Mouse (Mus musculus) retina, postnatal 1 day (tissue): ENCODE results near the gene Bahcc1.
A peak's percentile ranks its signal among the peaks of the same experiment; 100 is the strongest.

Source experiments
- DNase-seq: peaks from one replicate; pipeline ENCODE4 v3.0.0-alpha.2; 2012

The Bahcc1 gene

GRCm38 (mm10) chr11:120206669-120207090 lies 26.1 kb upstream of the Bahcc1 start:
- DNase-seq: no peak

- DNase-seq: no peak
Measured at GRCm38 (mm10) chr11:120208848-120209247, 23.9 kb upstream of the Bahcc1 start.

GRCm38 (mm10) chr11:120209462-120209861 lies 23.3 kb upstream of the Bahcc1 start:
- DNase-seq: no peak

GRCm38 (mm10) chr11:120215726-120216241 lies 17.0 kb upstream of the Bahcc1 start:
- DNase-seq: peak; percentile 53

DNA sequence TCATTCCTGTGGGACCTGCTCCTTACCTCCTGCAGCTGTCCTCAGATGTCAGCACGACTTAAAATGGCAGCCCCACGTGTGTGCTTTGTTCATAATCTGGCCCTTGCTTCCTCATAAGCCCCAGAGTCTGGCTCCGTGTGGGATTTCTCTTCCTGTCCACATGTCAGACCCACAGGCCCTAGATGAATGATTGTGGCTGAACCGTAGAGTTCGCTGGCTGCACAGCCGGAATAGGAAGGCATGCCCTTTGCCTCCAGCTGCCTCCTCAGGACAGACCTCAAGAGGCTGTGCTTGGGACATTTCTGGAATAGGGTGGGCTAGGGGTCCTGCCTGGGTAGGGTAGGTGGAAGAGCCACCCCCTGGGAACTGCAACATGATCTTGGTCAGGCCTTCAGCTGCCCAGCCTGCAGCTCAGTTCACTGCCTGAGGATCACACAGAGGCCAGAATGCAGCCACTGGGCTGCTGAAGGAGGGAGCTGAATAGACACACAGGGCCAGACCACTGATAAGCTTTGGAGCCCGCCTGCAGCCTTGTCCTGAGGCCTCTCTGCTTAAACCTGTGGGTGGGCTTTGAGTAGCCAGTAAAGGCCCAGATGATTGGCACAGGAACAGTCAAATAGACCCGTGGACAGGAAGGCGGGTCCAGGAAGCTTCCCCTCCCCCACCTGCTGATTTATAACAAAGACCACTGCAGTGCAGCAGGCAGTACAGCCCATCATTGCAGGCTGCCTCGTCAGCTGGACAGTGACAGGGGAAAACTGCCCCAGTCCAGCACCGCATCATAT lies 16.0 kb upstream of the Bahcc1 start:
- peak; percentile 96 for DNase-seq

DNA sequence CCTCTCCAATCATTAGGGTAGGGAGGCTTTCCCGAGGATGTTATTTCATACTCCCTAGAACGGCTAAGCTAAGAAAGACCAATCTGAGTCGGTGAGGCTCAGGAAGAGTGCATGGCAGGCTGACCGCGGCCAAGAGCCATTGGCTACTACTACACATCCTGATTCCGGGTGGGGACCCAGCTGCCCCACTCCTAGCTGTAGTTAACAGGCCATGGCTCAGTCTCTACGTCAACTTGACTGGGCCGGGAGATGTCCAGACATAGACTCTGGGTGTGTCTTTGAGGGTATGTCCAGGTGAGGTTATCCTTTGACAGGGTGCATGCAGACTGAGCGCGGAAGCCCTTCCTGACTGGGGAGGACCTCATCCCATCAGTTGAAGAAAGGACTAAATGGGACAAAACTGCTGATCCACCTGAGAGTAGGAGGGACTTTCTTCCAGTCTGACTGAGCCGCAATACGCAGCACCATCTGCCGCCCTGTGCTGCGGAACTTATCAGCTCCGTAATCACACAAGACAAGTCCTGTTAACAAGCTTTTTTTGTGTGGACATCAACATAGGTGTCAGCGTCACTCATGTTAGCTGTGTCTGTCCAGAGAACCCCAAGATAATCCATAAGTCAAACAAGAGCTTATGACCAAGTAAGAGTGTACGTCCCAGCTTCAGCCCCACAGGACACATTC lies 14.4 kb upstream of the Bahcc1 start:
- DNase-seq: no peak

DNA sequence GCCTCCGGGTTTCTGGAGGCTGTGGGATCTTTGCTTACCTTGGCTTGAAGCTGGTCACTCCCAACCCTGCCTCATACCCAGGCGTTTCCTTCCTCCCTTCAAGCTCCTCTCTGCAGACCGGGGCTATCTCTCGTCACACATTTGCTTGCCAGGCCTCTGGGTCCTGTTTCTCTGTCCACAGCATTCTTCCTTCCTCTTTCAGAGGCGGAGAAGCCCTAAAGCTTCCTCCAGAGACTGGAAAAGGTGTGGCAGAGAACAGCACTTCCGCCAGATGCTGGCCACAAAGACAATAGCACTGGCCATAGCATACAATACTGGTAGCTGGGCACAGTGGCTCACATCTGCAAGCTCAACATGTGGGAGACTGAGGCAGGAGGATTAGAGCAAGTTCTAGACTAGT lies 13.8 kb upstream of the Bahcc1 start:
- no peak for DNase-seq

DNA sequence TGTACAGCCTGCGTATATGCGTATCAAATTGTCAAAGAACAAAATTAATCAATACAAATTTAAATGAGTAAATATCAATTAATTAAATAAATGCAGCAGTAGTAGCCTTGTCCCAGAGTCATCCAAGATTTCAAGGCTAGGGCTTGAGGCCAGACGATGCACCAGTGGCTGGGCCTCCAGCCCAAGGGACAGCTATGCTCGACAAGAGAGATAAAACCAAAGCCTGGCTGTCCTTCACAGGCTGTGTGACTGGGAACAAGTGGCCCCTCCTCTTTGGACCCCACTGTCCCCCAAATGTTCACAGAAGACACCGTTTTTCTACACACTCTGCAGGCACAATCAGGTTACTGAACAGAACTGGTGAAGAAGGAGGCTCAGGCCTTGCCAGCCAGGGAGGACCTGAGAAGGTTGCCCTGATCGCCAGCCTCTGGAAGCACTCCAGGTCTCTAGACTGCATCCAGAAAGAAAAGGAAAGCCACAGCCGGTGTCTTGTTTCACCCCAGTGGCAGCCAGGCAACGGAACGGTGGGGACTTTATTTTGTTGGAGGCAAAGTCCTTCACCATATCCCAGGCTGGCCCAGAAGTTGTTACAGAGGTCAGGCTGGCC lies 12.7 kb upstream of the Bahcc1 start:
- DNase-seq: no peak

- no peak for DNase-seq
Measured at GRCm38 (mm10) chr11:120220963-120221827, 11.6 kb upstream of the Bahcc1 start.

DNA sequence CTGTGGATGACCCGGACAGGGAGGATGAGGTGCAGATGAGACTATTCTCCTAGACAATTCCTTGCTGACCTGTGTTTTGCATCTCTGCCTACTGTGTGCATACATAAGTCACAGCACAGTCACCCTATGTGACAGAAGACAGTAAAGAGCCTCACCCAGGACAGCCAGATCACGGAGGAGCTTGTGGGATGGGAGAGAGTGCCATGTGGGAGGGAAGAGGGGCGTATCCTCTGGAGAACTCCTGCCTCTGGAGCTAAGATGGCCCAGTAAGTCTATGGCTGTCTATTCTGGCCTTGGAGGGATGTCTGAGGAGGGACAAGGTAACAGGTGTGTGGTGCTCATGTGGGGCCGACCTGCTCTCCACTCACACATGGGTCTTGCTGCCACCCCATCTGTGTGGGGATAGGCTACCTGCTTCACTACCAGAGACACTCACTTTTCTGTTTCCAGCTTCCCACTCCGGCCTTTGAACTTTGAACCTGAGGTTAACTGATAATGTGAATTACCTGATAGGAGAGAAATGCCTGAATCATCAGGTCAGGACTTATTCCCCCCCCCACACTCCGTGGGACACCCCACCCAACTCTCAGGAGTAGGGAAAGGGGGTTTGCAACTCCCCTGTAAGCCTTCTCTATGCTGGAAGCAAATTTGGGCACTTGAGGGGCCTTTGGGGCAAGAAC lies 10.2 kb upstream of the Bahcc1 start:
- DNase-seq: no peak

DNA sequence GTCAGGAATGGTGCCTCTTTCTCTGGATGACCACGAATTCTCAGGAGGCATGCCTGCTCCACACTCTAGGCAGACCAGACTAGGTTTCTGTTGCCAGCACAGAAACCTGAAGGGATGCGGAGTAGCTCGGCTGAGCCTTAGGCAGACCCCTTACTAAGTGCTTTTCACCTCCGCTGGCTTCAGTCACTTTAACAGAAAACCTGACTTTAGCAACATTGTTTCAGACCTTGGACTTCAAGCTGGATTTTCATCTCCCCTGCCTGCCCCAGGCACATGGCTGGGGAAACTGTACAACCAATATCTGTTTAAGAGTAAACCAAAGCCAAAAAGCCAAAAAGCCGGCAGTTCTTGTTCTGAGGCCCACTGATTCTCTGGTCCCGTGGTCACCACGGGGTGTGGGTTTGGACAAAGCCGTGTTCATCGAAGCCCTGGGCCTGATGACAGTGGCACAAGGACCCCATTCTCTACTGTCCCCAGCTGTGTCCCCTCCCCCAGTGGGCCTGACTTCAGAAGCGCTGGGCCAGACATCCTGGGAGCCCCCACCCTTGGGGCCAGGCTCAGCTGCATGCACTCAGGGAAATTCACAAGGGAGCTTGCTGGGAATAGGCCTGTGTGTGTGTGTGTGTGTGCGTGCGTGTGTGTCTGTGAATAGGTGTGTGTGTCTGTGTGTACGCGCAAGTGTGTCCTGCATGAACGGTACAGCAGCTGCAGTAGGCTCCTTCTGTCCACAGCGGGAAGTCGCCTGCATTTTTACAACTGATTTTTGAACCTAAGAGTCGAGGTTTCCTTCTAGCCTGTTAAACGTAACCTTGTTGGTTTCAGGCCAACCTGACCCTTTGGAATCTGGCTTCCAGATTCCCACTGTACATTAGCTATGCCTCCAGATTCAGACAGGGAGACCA lies 8.9 kb upstream of the Bahcc1 start:
- peak; percentile 88 for DNase-seq

GRCm38 (mm10) chr11:120224488-120225255 lies 8.1 kb upstream of the Bahcc1 start:
- peak; percentile 56 for DNase-seq

- peak; percentile 45 for DNase-seq
Measured at GRCm38 (mm10) chr11:120225256-120226195, 7.2 kb upstream of the Bahcc1 start.

- no peak for DNase-seq
Measured at GRCm38 (mm10) chr11:120226421-120227280, 6.1 kb upstream of the Bahcc1 start.

- no peak for DNase-seq
Measured at GRCm38 (mm10) chr11:120227571-120228051, 5.1 kb upstream of the Bahcc1 start.

GRCm38 (mm10) chr11:120228116-120228890 lies 4.4 kb upstream of the Bahcc1 start:
- no peak for DNase-seq

- peak; percentile 64 for DNase-seq
Measured at GRCm38 (mm10) chr11:120228911-120229437, 3.8 kb upstream of the Bahcc1 start.
